7 mouse cellular contexts compared by ENCODE assay signal in the genomic region with DNA sequence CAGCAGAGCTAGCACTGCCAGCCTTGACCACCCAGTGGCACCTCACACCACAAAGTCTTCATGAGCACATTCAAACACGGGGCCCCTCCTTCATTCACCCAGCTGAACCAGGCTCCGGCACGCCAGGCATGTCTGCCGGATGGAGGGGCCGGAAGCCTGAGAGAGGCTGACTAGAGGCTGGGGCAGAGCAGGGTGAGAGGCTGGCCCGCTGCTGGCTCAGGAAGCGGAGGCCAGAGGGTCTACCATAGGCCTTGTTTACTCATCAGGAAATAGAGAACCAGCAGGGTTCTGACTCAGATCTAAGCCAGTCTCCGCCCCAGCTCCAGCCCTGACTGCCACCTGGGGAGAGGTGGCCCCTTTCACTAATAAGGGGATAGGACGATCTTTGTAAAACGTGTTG. TPM values are rescaled to one million over a fixed set of nuclear protein-coding genes. Genes with fewer than 3 reads are reported as not detected.
DNase-seq lines count a peak whose midpoint lies in the region; ATAC-seq and TF ChIP-seq lines count a peak whose summit lies in the region.

No protein-coding gene starts in this region.

- TF ChIP-seq POLR2A in embryonic fibroblast, embryonic 13.5 days (IDR thresholded peaks at IDR 0.05; ENCODE audit: low read depth, low read length) = no peak; the same call in 1 of the 2 replicates

- no peaks in the 10 kb centered on the region for H3K9me3 ChIP-seq in hindbrain, embryonic 14.5 days (ENCODE audit: control insufficient read depth, low read length)

- ATAC-seq in hindbrain, embryonic 14.5 days (ENCODE audit: low FRiP score) = no peak

- WGBS in hindbrain, embryonic 14.5 days = 22% methylated on average over 10 of the region's 10 CpGs

- H3K27ac ChIP-seq in embryonic fibroblast, embryonic 13.5 days (ENCODE audit: insufficient read depth, low read length) = peak overlapping the region; percentile 96
- H3K27ac ChIP-seq in hindbrain, embryonic 14.5 days = peak overlapping the region; percentile 66; the same call in 1 of the 2 replicates

- no peaks in the 10 kb centered on the region for H3K36me3 ChIP-seq in hindbrain, embryonic 14.5 days (replicated peaks; ENCODE audit: control insufficient read depth, insufficient read depth)

- peak; percentile 75 for DNase-seq in adrenal gland, postnatal 14 days
- DNase-seq in hindbrain, embryonic 14.5 days (ENCODE audit: low spot score) = no peak
- DNase-seq in liver = peak; percentile 60
- DNase-seq in naive thymus-derived CD4-positive, alpha-beta T cell, adult 2 months (ENCODE audit: low read depth) = peak; percentile 78
- peak; percentile 64 for DNase-seq in yolk sac, embryonic 10.5 days (ENCODE audit: low spot score)
- no peak for DNase-seq in gastrocnemius, adult 18-20 months (ENCODE audit: low spot score)

- no peak for TF ChIP-seq CTCF in embryonic fibroblast, embryonic 13.5 days (IDR thresholded peaks at IDR 0.05; ENCODE audit: borderline replicate concordance, insufficient read depth, low read length)

- H3K9ac ChIP-seq in hindbrain, embryonic 14.5 days = peak overlapping the region; percentile 16; the same call in 1 of the 2 replicates

- H3K4me3 ChIP-seq in embryonic fibroblast, embryonic 13.5 days (ENCODE audit: insufficient read depth, low read length) = no peak overlapping the region; the same call in 1 of the 2 replicates
- no peak overlapping the region for H3K4me3 ChIP-seq in hindbrain, embryonic 14.5 days (replicated peaks; ENCODE audit: low read length)

- peaks cover 28% of the 10 kb centered on the region for H3K27me3 ChIP-seq in hindbrain, embryonic 14.5 days (ENCODE audit: control insufficient read depth, insufficient read depth, low read length)

- H3K4me2 ChIP-seq in hindbrain, embryonic 14.5 days (replicated peaks) = peak overlapping the region; percentile 25; the same call in 1 of the 2 replicates

- H3K4me1 ChIP-seq in embryonic fibroblast, embryonic 13.5 days (ENCODE audit: control insufficient read depth, insufficient read depth, low read length) = peaks cover 28% of the 10 kb centered on the region
- H3K4me1 ChIP-seq in hindbrain, embryonic 14.5 days (replicated peaks; ENCODE audit: control insufficient read depth, insufficient read depth, low read length) = 0 out of 2 replicates have a peak, but pooled peaks cover 3% of the 10 kb centered on the region

RNA-seq across cellular contexts. Expression of a gene that starts 16.7 kb away (rescaled TPM):
- total RNA-seq in adrenal gland, postnatal 14 days (2021) = 0.56 and 0.60 TPM in 2 replicates
- polyA plus RNA-seq in embryonic fibroblast, embryonic 13.5 days (2011; ENCODE audit: insufficient read length, low read depth, missing spikeins) = 1.1 and 1.2 TPM in 2 replicates
- 0.54 and 0.89 TPM in 2 replicates for polyA plus RNA-seq in hindbrain, embryonic 14.5 days (2014; fragmentation: Nextera tagmentation; extraction: Ambion mirVana)
- total RNA-seq in gastrocnemius, adult 18-20 months (2021) = not detected

RNA-seq across cellular contexts. Expression of a gene that starts 29.9 kb away (rescaled TPM):
- 4.3 and 14.4 TPM in 2 replicates for total RNA-seq in adrenal gland, postnatal 14 days (2021)
- polyA plus RNA-seq in embryonic fibroblast, embryonic 13.5 days (2011; ENCODE audit: insufficient read length, low read depth, missing spikeins) = not detected in 2 replicates
- 1.7 and 4.3 TPM in 2 replicates for polyA plus RNA-seq in hindbrain, embryonic 14.5 days (2014; fragmentation: Nextera tagmentation; extraction: Ambion mirVana)
- not detected for total RNA-seq in gastrocnemius, adult 18-20 months (2021)

RNA-seq across cellular contexts. Expression of a gene that starts 31.7 kb away (rescaled TPM):
- total RNA-seq in adrenal gland, postnatal 14 days (2021) = 0.70 and 2.2 TPM in 2 replicates
- not detected in 2 replicates for polyA plus RNA-seq in embryonic fibroblast, embryonic 13.5 days (2011; ENCODE audit: insufficient read length, low read depth, missing spikeins)
- polyA plus RNA-seq in hindbrain, embryonic 14.5 days (2014; fragmentation: Nextera tagmentation; extraction: Ambion mirVana) = 0.52 and 1.3 TPM in 2 replicates
- not detected for total RNA-seq in gastrocnemius, adult 18-20 months (2021)

RNA-seq across cellular contexts. Expression of a gene that starts 59.0 kb away (rescaled TPM):
- total RNA-seq in adrenal gland, postnatal 14 days (2021) = 29.1 and 36.7 TPM in 2 replicates
- 65.8 and 74.0 TPM in 2 replicates for polyA plus RNA-seq in embryonic fibroblast, embryonic 13.5 days (2011; ENCODE audit: insufficient read length, low read depth, missing spikeins)
- 9.9 and 10.2 TPM in 2 replicates for polyA plus RNA-seq in hindbrain, embryonic 14.5 days (2014; fragmentation: Nextera tagmentation; extraction: Ambion mirVana)
- 1 to 10 TPM; 6.3 to 6.4 TPM for total RNA-seq in gastrocnemius, adult 18-20 months (2021)

Comparison
In these comparisons a context has a peak if more than half of its experiments do, and no peak if none do; other contexts are left out.
1. DNase-seq: peak in adrenal gland, postnatal 14 days (single experiment), liver (single experiment), naive thymus-derived CD4-positive, alpha-beta T cell, adult 2 months (single experiment) and yolk sac, embryonic 10.5 days (single experiment); none in hindbrain, embryonic 14.5 days (single experiment) and gastrocnemius, adult 18-20 months (single experiment).